Mouse (Mus musculus): ENCODE results near the gene Tspan14. TPM values are rescaled to one million over a fixed set of nuclear protein-coding genes. Genes with fewer than 3 reads are reported as not detected.

Tspan14 gene
- 24.7 and 31.1 TPM in 2 replicates for total RNA-seq (2021)
- long read RNA-seq, transcript Tspan14-201 (9 exons, 2,475 nt) = major isoform, 34 of 42 reads
- long read RNA-seq, partial matches to known transcripts = 2 of 42 reads
- long read RNA-seq, other reads (novel, unspliced or antisense) = 4 of 42 reads

DNA sequence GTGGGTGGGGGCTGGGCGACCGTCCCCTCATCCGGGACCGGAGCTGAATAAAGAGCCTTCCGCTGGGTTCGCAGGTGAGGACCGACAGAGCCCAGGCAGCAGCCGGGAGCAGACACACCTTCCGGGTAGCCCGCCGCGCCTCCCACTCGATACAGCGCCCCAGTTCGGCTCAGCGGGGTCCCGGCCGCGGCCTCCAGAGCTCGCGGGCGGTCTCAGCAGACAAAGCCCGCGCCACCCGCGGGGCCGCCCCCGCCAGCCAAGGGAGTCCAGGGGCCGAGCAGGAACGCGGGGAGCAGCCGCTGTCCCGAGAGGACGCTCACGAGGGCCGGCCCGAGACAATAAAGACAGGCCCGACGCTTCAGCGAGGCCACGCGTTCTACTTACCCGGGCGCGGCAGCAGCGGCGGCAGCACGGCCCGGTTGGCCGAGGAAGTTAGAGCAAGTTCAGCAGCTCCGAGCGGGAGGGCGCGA is at the start of gene Tspan14:
Gene Tspan14 (minus strand): TSS at position 416 of the 470 bp plus-strand sequence.
- DNase-seq = no peak

DNA sequence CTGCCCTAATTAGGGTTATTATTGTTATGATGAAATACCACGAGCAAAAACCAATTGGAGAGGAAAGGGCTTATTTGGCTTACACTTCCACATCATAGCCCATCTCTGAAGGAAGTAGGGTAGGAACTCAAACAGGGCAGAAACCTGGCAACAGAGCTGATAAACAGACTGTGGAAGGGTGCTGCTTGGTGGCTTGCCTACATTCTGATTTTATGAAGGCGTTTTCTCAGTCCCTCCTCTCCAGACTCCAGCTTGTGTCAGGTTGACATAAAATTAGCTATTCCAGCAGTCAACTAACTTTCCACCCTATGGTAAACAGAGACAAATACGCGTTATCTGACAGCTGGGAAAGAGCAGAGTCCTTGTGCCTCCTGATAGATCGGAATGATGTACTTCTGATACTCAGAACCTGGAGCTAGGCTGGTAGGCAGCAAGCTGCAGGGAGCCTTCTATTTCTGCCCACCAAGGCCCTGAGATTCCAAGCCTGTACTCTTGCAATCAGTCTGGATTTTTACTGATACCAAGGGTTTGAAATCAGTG is 48.2 kb upstream of the Tspan14 start:
- DNase-seq = no peak

DNA sequence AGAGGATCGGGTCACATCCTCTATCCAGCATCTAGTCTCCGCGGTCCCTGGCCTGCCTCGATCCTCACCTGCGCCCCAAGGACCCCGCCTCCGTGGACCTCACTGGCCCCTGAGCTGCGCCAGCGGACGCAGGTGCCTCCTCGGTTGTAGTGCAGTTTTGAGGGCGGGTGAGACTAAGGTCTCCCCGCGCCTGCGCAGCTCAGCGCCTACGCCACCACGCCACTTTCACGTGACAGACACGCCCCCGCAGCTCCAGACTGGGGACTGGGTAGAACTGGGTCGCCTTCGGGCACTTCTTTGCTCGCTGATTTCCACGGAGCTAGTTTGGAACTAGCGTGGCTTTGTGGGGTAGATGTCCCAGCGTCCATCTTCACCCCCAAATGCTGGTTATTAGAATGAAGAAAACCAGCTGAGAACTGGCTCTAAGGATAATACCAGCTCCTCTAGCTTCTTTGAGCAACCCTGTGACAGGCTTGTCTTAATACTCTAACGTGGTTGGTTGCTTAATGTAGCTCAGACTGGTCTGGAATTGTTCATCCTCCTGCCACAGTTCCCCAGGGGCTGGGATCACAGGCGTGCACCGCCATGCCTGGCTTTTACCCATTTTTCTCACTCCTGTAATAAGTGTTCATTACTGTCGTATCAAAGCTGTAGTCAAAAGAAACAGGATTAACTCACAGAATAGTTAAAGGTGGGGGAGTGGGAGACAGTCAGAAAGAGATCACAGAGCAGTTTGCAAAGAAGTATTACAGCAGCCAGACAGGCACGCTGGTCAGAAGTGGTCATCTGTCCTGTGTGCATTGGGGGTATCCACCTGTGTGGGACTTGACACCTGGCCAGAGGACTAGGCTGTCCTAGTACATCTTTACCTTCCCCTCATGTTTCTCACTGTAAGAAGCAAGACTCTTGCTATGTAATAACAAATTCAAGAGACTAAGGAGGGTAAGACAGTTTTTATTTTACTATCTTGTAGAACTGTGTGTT is 47.3 kb upstream of the Tspan14 start, which contains the start of gene Fam213a:
Gene Fam213a (minus strand): TSS at position 159 of the 984 bp plus-strand sequence.
- DNase-seq = peak; percentile 93

DNA sequence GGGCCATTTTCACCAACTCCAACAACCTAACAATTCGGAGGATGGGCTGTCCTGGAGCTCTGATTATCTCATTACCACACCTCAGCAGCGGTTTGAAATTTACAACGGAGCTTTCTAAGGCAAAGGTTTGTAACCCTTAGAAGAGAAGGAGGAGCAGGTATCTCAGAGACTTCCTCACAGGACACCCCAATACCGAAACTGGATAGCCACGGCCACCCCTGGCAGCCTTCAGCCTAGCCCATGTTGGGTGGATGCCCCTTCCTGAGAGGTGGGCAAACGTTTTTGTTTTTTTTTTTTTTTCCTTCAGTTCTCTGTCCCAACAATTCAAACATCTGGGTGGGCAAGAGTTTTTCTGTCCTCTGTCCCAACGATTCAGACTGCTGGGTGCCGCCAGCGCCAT is 46.5 kb upstream of the Tspan14 start:
- no peak for DNase-seq

DNA sequence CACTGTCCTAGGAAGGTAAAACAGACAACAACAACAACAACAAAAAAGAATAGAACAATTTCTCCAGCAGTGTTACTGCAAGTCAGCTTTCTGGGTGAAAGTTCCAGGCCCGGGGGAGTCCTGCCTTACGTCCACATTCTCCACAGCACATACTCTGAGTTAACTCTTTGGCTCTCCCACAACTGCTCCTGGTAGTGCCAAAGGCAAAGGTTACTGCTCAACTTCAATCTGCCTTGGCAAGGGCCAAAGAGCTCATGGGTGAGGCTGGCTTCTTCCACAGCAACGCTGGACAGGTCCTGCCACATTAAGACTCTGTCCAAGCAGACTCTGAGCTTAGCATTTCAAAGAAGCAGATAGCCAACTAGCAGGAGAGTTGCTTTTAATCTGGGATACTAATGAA is 45.3 kb upstream of the Tspan14 start:
- no peak for DNase-seq

DNA sequence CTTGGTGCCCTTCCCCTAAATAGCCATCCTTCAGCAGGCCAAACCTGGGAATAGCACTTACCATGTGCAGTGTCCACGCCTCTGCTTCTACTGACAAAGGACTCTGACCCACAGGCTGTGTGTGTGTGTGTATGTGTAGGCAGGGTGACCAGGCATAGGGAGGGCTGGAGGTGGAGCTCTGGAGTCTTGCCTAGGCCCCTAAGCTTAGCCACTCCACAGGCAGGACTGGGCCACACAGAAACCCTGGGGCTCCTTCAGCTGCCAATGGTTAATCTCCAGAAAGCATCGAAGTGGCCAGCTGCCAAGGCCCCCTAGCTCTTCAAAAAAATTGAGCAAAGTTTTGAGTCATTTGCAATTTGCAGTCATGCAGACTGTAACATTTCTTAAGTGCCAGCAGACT is 41.5 kb upstream of the Tspan14 start:
- peak; percentile 26 for DNase-seq

DNA sequence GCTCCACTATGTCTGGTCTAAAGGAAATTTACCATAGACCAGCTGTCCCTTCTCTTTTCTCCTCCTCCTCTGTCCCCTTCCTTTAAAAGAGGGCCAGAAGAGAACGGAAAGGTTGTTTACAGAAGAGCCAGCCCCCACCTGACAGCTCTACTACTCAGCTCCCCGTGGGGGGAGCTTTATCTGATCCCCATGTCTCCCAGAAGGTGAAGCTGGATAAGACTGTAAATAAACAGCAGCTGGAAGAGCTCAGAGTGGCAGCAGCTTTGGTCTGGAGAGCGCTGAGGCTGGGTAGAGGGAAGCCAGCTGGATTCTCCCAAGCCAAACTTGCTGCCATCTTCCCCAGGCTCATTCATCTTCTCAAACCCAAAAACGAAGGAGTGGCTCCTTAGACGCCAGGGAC is 41.0 kb upstream of the Tspan14 start:
- no peak for DNase-seq

DNA sequence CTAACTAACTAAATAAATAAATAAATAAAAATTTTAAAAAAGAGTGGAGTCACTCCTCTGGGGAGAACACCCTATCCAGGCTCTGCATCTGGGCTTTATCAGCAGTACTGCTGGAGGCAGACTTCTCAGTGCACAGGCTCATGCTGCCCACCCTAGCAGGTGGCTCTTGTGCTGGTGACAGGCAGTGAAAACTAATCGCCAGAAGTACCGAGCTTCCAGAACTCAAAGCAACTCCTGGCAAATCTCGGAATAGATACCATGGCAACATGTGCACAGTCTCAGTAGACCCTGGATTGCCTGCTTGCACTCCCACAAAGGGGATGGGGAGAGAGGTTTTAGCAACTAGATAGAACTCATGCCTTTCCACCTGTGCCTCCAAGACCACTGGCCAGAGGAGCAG is 40.3 kb upstream of the Tspan14 start:
- no peak for DNase-seq

DNA sequence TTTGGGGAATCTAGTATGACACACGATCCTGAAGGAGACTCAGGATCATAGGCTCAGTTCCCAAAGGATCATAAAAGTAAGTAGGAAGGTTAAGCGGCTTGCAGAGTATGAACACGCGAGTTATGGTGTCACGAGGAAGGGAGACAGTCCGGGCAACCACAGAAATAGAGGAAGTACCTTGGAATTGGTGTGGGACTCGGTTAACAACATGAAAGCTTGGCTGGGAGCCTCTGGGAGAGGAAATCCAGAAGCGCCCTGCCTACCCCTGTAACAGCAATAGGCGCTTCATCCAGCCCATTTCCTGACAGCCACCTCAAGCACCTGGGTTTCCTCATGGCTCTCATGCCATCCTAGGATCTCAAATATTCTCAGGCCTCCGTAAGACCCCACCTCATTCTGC is 39.7 kb upstream of the Tspan14 start:
- no peak for DNase-seq

DNA sequence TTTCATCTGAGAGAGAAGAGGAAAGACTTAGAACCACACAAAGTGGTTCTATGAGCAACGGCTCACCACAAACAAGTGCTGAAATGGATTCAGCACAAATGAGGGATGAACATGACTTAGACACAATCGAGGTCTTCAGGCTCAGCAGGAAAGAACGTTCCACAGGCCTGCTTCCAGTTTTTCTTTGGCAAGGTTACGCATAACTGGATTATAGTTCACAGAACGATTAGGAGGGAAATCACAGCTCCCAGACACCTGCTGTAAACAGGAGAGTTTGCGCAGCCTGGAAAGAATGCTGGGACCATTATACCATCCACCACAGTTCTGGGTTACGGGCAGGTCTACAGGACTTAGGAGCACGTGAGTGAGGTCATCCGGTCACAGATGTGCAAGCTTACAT is 39.1 kb upstream of the Tspan14 start:
- DNase-seq = no peak

DNA sequence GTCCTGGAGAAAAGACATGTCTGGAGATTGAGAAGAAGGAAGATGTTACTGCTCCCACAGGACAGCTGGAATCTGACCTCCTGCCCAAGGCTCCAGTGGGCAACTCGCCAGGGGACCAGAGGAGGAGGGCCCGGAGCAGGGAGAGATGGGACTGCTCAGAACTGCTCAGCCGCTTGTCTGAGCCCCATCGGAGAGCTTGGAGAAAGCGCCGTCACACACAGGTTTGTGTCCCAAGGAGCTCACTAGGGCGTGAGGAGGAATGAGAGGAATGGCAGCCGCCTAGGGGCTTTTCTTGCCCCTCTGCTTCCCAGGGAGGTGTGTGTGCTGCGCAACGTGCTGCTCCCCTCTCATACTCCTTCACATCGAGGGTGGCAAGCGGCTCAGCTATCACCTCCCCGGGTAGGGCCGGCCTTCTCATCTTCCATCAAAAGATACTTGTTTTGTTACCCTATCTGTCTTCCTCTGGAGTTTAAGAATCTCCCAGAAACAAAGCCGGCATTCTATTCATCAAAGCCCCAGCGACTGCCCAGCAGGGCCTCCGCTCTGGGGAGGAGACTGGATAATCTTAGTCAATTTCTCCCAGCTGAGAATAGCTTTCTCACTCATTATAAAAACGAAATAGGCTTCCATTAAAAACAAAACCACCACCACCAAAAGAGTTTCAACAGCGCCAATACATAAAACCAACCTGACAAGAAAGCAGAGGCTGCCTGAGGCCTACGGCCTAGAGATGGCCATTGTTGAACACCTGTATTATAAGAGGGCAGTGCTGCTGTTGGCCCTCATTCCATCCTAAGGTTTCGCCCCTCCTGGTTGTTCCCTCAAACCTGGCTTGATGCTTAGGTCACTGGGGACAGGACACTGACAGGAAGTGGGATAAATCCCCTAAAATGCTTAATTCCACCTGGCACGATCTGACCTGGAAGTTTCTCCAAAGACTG is 37.9 kb upstream of the Tspan14 start:
- peak; percentile 76 for DNase-seq

DNA sequence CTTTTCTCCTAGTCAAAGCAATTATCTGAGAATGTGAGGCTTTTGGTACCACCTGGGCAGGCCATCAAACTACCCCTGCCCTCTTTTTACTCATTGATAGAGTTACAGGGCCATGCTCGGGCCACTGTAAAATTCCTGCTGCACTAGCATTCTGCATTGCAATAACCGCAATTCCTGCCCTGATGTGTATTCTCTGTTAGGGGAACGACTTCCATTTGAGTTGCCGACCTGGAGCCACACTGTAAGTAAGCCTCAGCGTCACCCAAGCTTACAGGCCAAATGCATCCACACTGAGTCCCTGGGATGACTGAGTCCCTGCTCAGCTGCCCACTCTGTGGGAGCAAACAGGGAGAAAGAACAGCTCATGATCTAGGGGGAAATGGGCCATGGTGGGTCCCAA is 35.0 kb upstream of the Tspan14 start:
- DNase-seq = no peak

DNA sequence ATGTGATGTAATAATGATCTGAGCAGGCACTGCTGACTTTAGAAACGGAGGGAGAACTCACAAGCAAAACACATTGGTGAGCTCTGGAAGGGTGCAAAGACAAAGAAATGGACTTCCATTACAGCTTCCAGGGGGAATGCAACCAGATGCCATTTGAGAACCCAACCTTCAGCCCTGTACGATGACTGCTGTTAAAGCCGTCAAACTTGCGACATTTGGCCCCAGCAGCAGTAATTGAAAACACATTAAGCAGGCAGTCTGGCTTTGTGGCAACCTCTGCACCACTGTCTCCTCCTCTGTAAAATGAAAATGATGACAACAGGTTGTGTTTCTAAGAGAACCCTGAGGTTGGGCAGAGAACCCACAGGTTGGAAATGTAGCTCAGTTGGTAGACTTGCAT is 34.2 kb upstream of the Tspan14 start:
- no peak for DNase-seq

DNA sequence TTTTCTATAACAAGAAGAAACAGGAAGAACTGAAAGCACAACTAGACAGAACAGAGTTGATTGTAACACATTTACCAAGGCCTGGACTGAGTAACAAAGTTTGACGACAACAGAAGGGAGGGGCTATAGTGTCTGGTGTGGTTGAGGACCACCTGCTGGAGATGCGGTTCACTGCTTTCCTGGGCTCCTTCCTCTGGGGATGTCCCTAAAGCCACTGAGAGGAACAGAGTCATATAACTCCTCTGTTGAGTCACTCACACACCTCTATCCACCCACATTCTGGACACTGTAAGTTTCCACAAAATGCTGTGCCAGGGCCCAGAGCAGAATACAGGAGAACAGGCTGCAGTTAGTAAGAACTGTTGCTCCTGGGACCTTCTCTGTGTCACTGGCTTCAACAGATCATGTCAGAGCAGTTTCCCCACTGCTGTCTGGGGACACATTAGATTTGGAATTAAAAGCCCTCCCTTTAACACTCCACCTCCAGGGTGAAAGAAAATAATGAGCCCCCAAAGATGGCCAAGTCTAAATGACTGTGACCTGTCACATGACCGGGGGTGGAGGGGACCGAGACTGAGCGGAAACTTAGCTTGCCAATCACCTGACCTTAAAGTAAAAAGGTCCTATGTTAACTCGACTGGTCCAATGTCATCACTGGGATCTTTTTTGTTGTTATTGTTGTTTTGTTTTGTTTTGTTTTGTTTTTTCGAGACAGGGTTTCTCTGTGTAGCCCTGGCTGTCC is 33.5 kb upstream of the Tspan14 start:
- no peak for DNase-seq

DNA sequence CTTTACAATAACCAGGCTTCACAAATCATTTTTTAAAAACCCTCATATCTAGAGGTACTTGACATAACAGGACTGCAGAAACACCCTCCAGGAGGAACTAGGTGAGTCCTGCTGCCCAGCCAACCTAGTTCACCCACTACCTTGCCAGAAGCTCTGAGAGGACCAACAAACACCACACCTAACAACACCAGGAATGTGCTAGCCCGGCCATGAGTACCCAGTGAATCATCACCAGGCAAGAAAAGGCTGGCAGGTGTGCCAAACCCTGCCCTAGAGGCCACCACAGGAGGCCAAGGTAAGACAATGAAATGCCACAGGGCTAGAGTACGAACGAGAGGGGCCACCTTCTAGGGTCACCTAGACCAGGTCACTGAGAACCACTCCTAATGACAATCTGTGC is 29.6 kb upstream of the Tspan14 start:
- DNase-seq = no peak

DNA sequence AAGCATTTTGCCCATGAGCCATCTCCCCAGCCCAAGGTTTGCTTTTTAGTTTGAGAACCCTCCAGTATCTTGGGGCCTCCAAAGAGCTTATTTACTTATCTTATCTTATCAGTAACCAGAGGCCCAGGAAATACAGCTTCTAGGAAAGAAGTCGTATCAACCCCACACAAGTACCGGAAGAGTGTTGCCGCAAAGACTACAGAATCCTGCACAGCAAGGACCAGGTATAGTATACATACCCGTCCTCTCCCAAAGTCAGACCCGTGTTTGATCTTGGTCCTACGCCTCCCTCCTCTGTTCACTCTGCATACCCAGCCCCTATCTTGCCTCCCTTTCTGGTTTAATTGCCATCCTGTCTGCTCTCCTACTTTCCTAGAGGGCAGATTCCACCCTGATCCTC is 25.9 kb upstream of the Tspan14 start:
- no peak for DNase-seq

DNA sequence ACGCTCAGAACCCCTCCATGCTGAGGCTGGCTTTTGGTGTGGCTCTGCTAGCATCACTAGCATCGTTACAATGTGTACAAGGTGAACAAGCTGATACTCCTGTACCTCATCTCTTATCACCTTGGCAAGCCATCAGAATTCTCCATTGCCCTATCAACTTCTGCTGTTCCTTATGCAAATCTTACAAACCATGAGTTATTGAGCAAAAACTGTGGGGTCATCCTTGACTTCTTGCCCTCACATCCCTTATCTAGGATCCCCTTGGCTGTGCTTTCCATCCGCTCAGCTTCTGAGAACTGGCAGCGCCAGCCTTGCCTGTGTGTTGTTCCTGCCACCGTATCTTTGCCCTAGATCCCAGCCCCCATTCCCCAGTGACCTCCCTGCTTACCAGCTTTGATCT is 22.2 kb upstream of the Tspan14 start:
- DNase-seq = no peak

DNA sequence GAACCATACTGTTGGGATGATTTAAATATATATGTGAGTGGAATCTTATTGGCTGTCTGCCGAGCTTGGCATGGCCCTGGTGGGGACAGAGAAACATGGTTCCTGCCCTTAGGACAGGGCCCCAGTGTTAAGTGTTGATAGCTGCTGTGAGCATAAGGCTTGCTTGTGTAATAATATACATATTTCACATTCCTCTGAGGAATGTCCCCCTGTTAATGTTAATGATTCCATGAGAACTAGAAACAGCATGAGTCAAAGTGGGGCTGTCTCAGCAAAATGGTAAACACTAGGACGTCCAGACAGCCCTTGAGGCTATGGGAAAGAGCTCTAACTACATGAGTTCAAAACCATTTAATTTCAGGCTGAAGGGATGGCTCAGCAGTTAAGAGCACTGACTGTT is 20.6 kb upstream of the Tspan14 start:
- no peak for DNase-seq

DNA sequence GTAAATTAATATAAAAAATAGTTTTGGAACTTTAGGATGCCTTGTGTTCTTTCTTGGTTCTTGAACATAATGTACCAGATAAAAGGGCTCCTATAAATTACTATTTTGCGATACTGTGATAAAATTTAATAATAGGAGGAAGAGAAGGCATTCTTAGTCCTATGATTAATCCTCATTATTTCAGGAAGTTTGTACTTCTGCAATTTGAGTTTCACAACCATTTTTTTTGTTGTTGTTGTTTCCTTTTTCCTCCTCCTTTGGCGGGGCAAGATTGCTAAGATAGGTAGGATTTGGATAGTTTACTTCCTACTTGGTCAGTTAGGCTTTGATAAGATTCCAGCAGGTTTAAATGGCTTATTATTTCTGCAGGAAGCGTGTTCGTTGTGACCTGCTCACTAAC is 19.0 kb upstream of the Tspan14 start:
- DNase-seq = no peak

DNA sequence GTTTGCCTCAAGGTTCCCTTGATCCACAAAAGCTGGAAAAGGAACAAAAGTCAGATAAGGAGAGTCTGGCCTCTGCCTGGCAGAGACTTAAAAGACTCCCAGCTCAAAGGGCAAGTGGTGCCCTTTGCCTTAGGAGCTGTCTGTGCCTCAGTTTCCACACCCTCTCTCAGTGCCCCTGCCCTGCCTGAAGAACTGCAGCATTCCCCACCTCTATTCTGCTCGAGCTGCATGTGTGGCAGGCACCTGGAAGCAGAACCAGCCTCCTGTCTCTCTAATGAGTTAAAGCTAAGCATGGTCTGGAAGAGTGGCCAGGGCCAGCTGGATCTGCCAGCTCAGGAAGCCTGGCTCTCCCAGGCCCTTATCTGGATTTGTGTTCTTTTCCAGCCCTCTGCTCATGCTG is 13.1 kb upstream of the Tspan14 start:
- no peak for DNase-seq

DNA sequence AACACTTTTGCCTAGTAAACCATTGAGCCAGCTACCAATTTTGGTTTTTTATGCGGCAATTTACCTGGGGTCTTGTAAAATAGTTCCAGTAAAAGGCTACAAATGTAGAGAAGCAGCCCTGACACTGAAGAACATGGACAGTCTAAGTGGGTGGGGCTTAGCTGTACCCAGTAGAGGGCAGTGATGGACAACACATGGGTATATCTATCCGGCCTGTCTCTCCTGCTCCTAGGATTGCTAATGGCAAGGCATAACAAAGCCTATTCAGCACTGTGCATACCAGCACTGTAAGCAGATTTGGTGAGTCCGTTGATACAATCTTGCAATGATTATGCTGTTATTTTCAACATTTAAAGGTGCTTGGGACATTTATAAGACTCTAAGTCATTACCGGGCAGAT is 12.4 kb upstream of the Tspan14 start:
- DNase-seq = peak; percentile 43
